Mouse (Mus musculus): ENCODE results near the gene Nfib. TPM values are rescaled to one million over a fixed set of nuclear protein-coding genes. Genes with fewer than 3 reads are reported as not detected.
A peak's percentile ranks its signal among the peaks of the same experiment; 100 is the strongest.

The Nfib gene
- polyA plus RNA-seq, 1 experiment from 2014 or later = 72.0 TPM

DNA sequence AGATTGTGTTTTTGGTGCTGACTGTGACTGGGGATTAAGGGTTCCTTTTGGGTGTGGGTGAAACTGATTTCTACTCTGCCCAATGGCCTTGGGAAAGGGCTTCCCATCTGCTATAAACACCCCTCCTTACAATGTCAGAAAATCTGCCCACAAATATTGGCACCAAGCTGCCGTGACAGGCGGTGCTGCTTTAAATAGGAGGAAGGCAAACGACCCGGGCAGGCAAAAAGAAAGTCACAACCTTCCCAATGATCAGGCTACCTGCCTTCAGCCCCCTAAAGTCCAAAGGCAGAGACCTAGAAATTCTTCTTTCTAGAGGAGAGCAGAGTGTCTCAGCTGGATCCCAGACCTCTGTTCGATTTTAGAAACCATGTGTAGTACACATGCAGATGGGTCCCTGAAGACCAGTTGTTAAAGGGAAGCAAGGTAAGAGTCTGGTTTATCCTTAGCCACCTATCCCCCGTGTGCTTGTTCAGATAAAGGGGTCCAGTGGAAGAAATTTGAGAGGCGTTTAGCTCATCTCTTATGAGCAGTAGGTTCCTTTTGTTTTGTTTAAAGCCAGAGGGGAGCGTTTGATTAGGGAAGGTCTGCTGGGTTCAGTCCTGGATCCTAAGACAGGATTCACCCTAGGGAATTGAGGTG, 166.0 kb downstream of the Nfib start:
- H3K27me3 ChIP-seq (ENCODE audit: control insufficient read depth, insufficient read depth, low read length) = peaks cover 42% of the 10 kb centered on the region
- no peaks in the 10 kb centered on the region for H3K9me3 ChIP-seq (ENCODE audit: control insufficient read depth, low read length)
- ATAC-seq (ENCODE audit: low FRiP score, low TSS enrichment) = no peak
- peak overlapping the region; percentile 62 for H3K4me2 ChIP-seq (ENCODE audit: low read length)
- 24% methylated on average over 8 of the region's 8 CpGs for WGBS
- peaks cover 20% of the 10 kb centered on the region for H3K4me1 ChIP-seq (ENCODE audit: control insufficient read depth, insufficient read depth, low read length)
- no peak overlapping the region for H3K4me3 ChIP-seq (replicated peaks; ENCODE audit: low read depth, low read length)
- H3K9ac ChIP-seq (replicated peaks; ENCODE audit: low read length) = 0 out of 2 replicates have a peak overlapping the region, but pooled peaks have one; percentile 3
- peak; percentile 33 for DNase-seq
- H3K36me3 ChIP-seq (ENCODE audit: control insufficient read depth, insufficient read depth, low read length) = no peaks in the 10 kb centered on the region
- peak overlapping the region; percentile 60 for H3K27ac ChIP-seq (replicated peaks; ENCODE audit: low read depth, low read length)

DNA sequence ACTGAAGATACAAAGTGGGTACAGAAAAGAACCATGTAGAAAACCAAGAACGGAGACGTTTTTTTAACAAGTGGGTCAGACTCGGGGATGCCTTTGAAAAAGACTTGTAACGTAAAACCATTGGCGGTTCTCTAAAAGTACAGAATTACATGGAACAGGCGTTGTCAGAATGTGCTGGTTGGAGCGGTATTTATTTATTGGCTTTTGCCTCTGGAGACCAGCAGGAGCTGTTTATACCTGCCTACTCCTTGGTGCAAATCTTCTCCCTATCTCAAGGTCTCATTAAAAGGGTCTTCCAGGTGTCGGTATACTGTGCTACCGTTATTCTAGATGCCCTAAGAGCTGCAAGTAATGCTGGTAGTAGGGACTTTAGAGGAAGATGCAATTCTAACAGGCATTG, 166.7 kb downstream of the Nfib start:
- peak overlapping the region; percentile 50; the same call in 1 of the 2 replicates for H3K27ac ChIP-seq (replicated peaks; ENCODE audit: low read depth, low read length)
- H3K4me2 ChIP-seq (ENCODE audit: low read length) = peak overlapping the region; percentile 62
- peak overlapping the region; percentile 34 for H3K4me3 ChIP-seq (replicated peaks; ENCODE audit: low read depth, low read length)
- H3K36me3 ChIP-seq (ENCODE audit: control insufficient read depth, insufficient read depth, low read length) = no peaks in the 10 kb centered on the region
- H3K4me1 ChIP-seq (ENCODE audit: control insufficient read depth, insufficient read depth, low read length) = peaks cover 23% of the 10 kb centered on the region
- H3K9me3 ChIP-seq (ENCODE audit: control insufficient read depth, low read length) = no peaks in the 10 kb centered on the region
- DNase-seq (peak; percentile 49), ATAC-seq (ENCODE audit: low FRiP score, low TSS enrichment) (no peak)
- peaks cover 43% of the 10 kb centered on the region for H3K27me3 ChIP-seq (ENCODE audit: control insufficient read depth, insufficient read depth, low read length)
- H3K9ac ChIP-seq (replicated peaks; ENCODE audit: low read length) = peak overlapping the region; percentile 30; the same call in 1 of the 2 replicates
- WGBS = 4% methylated on average over 9 of the region's 9 CpGs

DNA sequence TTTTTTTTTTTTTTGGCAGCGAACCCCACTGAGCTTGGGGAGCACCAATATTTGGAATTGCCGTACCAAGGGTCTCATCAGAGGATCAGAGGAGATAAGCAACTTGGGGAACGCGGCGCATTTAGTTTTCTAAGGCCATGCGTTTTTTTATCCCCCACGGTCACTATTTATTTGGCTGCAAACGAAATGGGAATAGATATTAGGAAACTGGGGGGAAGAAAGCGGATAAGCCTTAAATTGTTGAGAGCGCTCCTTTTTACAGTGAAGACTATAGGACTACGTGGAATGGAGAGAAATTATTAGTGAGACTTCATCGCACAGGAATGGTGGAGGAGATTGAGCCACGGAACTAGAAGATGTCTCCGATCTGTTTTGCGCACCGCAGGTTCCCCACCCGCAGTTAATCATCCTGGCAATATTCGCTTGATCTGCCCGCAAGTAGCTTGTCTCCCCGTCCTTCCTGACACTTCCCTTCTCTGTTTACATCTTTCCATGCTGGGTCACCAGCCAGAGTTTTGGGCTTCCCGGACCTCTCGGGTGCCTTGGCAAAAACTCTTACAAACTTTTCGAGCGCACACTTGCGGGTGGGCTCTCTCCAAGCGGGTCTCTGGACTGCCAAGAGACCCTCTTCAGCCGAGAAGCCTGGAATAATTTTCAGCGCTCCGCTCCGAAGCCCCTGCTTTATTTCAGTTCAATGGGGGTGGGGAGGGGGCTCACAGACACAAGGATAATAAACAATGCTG, 167.3 kb downstream of the Nfib start:
- 1% methylated on average over 30 of the region's 30 CpGs for WGBS
- Histone ChIP-seq H3K9ac (replicated peaks; ENCODE audit: low read length) (peak overlapping the region; percentile 30; the same call in 1 of the 2 replicates), H3K4me1 (ENCODE audit: control insufficient read depth, insufficient read depth, low read length) (peaks cover 24% of the 10 kb centered on the region), H3K4me3 (replicated peaks; ENCODE audit: low read depth, low read length) (peak overlapping the region; percentile 34), H3K9me3 (ENCODE audit: control insufficient read depth, low read length) (no peaks in the 10 kb centered on the region), H3K36me3 (ENCODE audit: control insufficient read depth, insufficient read depth, low read length) (no peaks in the 10 kb centered on the region), H3K4me2 (ENCODE audit: low read length) (peak overlapping the region; percentile 62), H3K27ac (replicated peaks; ENCODE audit: low read depth, low read length) (peak overlapping the region; percentile 50; the same call in 1 of the 2 replicates), H3K27me3 (ENCODE audit: control insufficient read depth, insufficient read depth, low read length) (peaks cover 43% of the 10 kb centered on the region)
- ATAC-seq (ENCODE audit: low FRiP score, low TSS enrichment) = no peak
- DNase-seq = peak; percentile 53

DNA sequence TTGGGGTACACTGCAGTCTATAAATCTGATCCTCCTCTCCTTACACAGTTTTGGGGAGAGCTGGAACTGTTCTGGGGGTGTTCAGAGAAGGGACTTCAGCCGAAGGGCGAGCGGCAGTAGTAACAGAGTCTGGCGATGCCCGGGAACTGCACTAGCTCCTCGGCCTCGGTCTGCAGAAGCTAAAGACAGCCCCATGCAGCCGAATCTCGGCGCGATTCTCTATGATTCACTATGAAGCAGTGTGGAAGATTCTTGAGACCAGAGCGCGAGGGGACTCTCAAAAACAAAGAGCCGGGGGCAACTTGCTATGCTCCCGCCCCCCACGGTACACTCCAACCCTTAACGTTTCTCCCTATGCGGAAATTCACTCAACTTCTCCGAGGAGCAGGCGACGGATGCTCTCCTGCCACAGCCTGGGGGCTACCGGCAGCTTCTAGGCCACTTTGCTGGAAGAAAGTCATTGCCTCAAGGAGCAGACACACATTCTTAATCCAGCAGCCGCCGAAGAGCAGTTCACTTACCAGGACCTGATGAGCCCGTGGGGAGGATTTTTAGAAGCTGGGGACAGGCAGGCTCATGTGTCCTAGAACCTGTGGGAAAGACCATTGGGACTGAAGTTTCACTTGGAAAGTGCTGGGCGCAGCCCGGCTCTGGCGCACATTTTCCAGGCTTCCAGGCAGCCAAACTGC, 168.1 kb downstream of the Nfib start:
- peaks cover 28% of the 10 kb centered on the region for H3K4me1 ChIP-seq (ENCODE audit: control insufficient read depth, insufficient read depth, low read length)
- DNase-seq = peak; percentile 72
- H3K4me2 ChIP-seq (ENCODE audit: low read length) = peak overlapping the region; percentile 62
- no peaks in the 10 kb centered on the region for H3K36me3 ChIP-seq (ENCODE audit: control insufficient read depth, insufficient read depth, low read length)
- H3K27ac ChIP-seq (replicated peaks; ENCODE audit: low read depth, low read length) = no peak overlapping the region
- no peaks in the 10 kb centered on the region for H3K9me3 ChIP-seq (ENCODE audit: control insufficient read depth, low read length)
- ATAC-seq (ENCODE audit: low FRiP score, low TSS enrichment) = no peak
- H3K27me3 ChIP-seq (ENCODE audit: control insufficient read depth, insufficient read depth, low read length) = peaks cover 43% of the 10 kb centered on the region
- WGBS = 2% methylated on average over 28 of the region's 28 CpGs
- H3K9ac ChIP-seq (replicated peaks; ENCODE audit: low read length) = peak overlapping the region; percentile 30
- peak overlapping the region; percentile 34 for H3K4me3 ChIP-seq (replicated peaks; ENCODE audit: low read depth, low read length)

DNA sequence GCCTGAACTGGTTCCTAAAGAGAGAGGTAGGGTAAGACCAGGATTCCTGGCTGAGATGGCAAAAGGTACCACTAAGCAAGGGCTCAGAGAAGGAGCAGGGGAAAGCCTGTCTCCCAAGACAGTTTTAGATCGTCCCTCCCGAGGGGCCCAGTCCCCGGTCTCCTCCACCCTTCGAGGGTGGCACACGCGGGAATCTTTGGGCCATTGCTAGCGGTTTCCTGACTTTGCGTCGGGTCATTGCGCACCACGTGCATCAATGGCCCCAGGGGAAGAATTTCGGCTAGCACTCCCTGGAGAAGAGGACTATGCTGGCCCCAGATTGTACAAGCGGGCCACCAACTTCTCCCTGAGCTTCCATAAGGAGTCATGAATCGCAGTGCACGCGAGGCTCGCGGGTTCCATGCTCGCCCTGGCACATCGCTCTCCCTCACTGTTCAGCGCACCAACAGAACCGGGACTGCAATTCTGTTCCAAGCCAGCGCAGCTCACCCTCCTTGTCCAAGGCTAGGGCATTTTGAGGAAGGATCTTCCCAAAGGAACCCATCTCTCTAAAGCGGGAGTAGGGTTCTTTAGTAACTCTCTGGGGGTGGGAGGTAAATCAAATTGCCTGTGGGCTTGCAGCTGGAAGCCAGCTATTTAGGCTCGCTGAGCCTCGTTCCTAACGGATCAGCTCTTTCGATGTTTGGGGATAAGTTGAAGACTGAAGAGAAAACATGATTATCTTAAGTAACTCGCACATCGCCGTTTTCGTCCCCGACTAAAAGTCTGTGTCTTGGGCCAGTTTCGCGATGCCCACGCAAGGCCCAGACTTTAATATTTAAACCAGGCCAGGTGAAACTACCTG, 168.9 kb downstream of the Nfib start:
- Histone ChIP-seq H3K4me1 (ENCODE audit: control insufficient read depth, insufficient read depth, low read length) (peaks cover 28% of the 10 kb centered on the region), H3K4me2 (ENCODE audit: low read length) (peak overlapping the region; percentile 62), H3K36me3 (ENCODE audit: control insufficient read depth, insufficient read depth, low read length) (no peaks in the 10 kb centered on the region), H3K9me3 (ENCODE audit: control insufficient read depth, low read length) (no peaks in the 10 kb centered on the region), H3K27ac (replicated peaks; ENCODE audit: low read depth, low read length) (0 out of 2 replicates have a peak overlapping the region, but pooled peaks have one; percentile 21), H3K9ac (replicated peaks; ENCODE audit: low read length) (peak overlapping the region; percentile 30), H3K27me3 (ENCODE audit: control insufficient read depth, insufficient read depth, low read length) (peaks cover 43% of the 10 kb centered on the region), H3K4me3 (replicated peaks; ENCODE audit: low read depth, low read length) (peak overlapping the region; percentile 34)
- ATAC-seq (ENCODE audit: low FRiP score, low TSS enrichment) (no peak), DNase-seq (peak; percentile 64)
- 8% methylated on average over 36 of the region's 36 CpGs for WGBS

DNA sequence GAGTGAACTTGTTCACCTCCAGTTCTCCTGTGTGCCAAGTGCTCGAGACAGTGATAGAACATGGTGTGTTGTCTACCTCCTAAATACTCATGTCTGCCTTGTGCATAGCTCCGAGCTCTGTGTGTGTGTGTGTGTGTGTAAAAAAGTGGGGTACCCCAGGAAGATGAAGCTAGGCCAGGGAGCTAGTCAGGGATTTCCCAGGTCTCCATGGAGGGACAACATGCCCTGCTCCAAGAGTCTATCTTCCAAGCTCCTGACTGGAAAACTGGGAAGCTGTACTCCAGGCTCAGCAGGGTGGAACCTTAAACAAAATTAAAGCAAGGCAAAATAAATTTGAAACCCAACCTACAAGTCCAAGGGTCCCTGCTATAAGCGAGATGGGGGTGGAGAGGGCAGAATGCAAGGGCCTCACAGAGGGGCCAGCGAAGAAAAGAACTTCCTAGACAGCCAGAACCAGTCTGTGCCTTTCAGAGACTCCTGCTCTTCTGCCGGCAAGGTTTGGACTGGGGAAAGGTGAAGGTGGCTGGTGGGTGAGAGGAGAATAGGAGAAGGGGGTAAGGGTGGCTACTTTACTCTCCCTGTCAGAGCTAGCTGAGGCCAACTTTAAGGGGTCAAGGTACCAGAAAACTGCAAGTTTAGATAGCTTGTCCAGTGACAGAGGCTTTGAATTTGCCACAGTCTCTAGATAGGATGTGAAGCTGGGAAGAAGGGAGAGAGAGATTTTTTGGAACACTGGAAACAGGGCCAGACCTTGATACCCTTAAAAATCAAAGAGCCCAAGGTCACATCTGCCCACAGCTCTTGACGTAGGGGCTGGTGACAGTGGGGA, 169.7 kb downstream of the Nfib start:
- DNase-seq (no peak), ATAC-seq (ENCODE audit: low FRiP score, low TSS enrichment) (no peak)
- Histone ChIP-seq H3K9me3 (ENCODE audit: control insufficient read depth, low read length) (no peaks in the 10 kb centered on the region), H3K27me3 (ENCODE audit: control insufficient read depth, insufficient read depth, low read length) (peaks cover 43% of the 10 kb centered on the region), H3K4me2 (ENCODE audit: low read length) (peak overlapping the region; percentile 62), H3K36me3 (ENCODE audit: control insufficient read depth, insufficient read depth, low read length) (no peaks in the 10 kb centered on the region), H3K4me1 (ENCODE audit: control insufficient read depth, insufficient read depth, low read length) (peaks cover 35% of the 10 kb centered on the region), H3K9ac (replicated peaks; ENCODE audit: low read length) (no peak overlapping the region), H3K4me3 (replicated peaks; ENCODE audit: low read depth, low read length) (0 out of 2 replicates have a peak overlapping the region, but pooled peaks have one; percentile 34), H3K27ac (replicated peaks; ENCODE audit: low read depth, low read length) (no peak overlapping the region)
- 56% methylated on average over 6 of the region's 6 CpGs for WGBS

DNA sequence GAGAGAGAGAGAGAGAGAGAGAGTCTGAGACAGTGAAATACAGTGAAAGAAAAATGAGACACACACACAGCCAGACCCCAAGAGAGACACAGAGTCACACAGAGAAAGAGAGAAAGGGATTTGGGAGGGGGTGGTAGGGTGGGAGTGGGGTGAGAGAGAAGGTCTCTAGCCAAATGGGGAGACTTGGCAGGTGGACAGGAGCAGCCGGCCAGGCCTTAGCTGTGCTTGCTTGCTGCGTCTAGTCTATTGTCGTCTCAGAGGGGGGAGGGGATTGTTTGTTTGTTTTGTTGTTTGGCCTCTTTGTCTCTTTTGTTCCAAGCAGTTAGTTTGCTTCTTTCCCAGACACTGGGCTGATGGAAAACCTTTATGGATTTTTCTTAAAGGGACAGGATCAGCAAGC, 172.3 kb downstream of the Nfib start:
- Histone ChIP-seq H3K36me3 (ENCODE audit: control insufficient read depth, insufficient read depth, low read length) (no peaks in the 10 kb centered on the region), H3K9ac (replicated peaks; ENCODE audit: low read length) (peak overlapping the region; percentile 28; the same call in 1 of the 2 replicates), H3K4me1 (ENCODE audit: control insufficient read depth, insufficient read depth, low read length) (peaks cover 29% of the 10 kb centered on the region; the same call in 1 of the 2 replicates), H3K4me2 (ENCODE audit: low read length) (peak overlapping the region; percentile 36), H3K9me3 (ENCODE audit: control insufficient read depth, low read length) (no peaks in the 10 kb centered on the region), H3K27me3 (ENCODE audit: control insufficient read depth, insufficient read depth, low read length) (peaks cover 28% of the 10 kb centered on the region), H3K27ac (replicated peaks; ENCODE audit: low read depth, low read length) (peak overlapping the region; percentile 75), H3K4me3 (replicated peaks; ENCODE audit: low read depth, low read length) (no peak overlapping the region)
- DNase-seq (peak; percentile 80), ATAC-seq (ENCODE audit: low FRiP score, low TSS enrichment) (peak; percentile 66)
- 7% methylated on average over 3 of the region's 3 CpGs for WGBS
